Mouse (Mus musculus) left cerebral cortex, postnatal 10 days (tissue): ENCODE measurements around the gene Casz1. TPM values are rescaled to one million over a fixed set of nuclear protein-coding genes. Genes with fewer than 3 reads are reported as not detected.
A peak's percentile ranks its signal among the peaks of the same experiment; 100 is the strongest.

Experiments used
- DNase-seq, 2 experiments: peaks; one replicate each; pipeline ENCODE4 v3.0.0; 2021 to 2022; ENCODE audit warnings: low spot score in 2 of 2, mixed read lengths in 1 of 2; ENCODE audit errors: extremely low spot score in 1 of 2
- intact Hi-C: fragments of 180-260 bp; cut with DNase I; formaldehyde crosslinking; loops from one replicate; pipeline ENCODE4 v1.15.1; 2025
- total RNA-seq, 2 experiments: library from RNA; stranded (reverse); gene quantifications; 2 replicates each; pipeline ENCODE4 v1.2.3; 2021

The Casz1 gene
- total RNA-seq, 2 experiments from 2014 or later = 1.1 to 1.6 TPM

- intact Hi-C loops = no loop called here
Observed at GRCm38 (mm10) chr4:148795038-148795437, 9.2 kb upstream of the Casz1 start.

GRCm38 (mm10) chr4:148797475-148798324 lies 6.5 kb upstream of the Casz1 start:
- intact Hi-C loops = no loop called here

More at GRCm38 (mm10) chr4:148795038-148795437, 9.2 kb upstream of the Casz1 start:
- DNase-seq = no peak

GRCm38 (mm10) chr4:148803031-148803430 lies 1.2 kb upstream of the Casz1 start:
- intact Hi-C loops = no loop called here
- DNase-seq = no peak

More at GRCm38 (mm10) chr4:148797475-148798324, 6.5 kb upstream of the Casz1 start:
- no peak for DNase-seq

GRCm38 (mm10) chr4:148803636-148804035 lies 593 bp upstream of the Casz1 start:
- DNase-seq = no peak
- intact Hi-C loops = no loop called here

GRCm38 (mm10) chr4:148804780-148805160 lies 541 bp downstream of the Casz1 start:
- intact Hi-C loops = no loop called here
- no peak for DNase-seq

- no peak for DNase-seq
- intact Hi-C loops = no loop called here
Observed at GRCm38 (mm10) chr4:148805161-148805810, 1.1 kb downstream of the Casz1 start.

GRCm38 (mm10) chr4:148805811-148806747 lies 1.9 kb downstream of the Casz1 start:
- no peak for DNase-seq
- intact Hi-C loops = no loop called here

GRCm38 (mm10) chr4:148806836-148807235 lies 2.6 kb downstream of the Casz1 start:
- DNase-seq = no peak
- intact Hi-C loops = no loop called here

GRCm38 (mm10) chr4:148807397-148807796 lies 3.2 kb downstream of the Casz1 start:
- intact Hi-C loops = no loop called here

GRCm38 (mm10) chr4:148808839-148809238 lies 4.6 kb downstream of the Casz1 start:
- DNase-seq = no peak
- intact Hi-C loops = no loop called here

More at GRCm38 (mm10) chr4:148807397-148807796, 3.2 kb downstream of the Casz1 start:
- DNase-seq = no peak

- intact Hi-C loops = no loop called here
- no peak for DNase-seq
Observed at GRCm38 (mm10) chr4:148810706-148811105, 6.5 kb downstream of the Casz1 start.

- DNase-seq = peak; percentile 50 to 74
- intact Hi-C loops = no loop called here
Observed at GRCm38 (mm10) chr4:148811940-148812339, 7.7 kb downstream of the Casz1 start.

GRCm38 (mm10) chr4:148813247-148813646 lies 9.0 kb downstream of the Casz1 start:
- no peak for DNase-seq
- intact Hi-C loops = no loop called here

- DNase-seq = no peak
- intact Hi-C loops = no loop called here
Observed at GRCm38 (mm10) chr4:148816556-148816955, 12.3 kb downstream of the Casz1 start.

- intact Hi-C loops = no loop called here
- no peak for DNase-seq
Observed at GRCm38 (mm10) chr4:148818161-148818560, 13.9 kb downstream of the Casz1 start.

GRCm38 (mm10) chr4:148820171-148820570 lies 15.9 kb downstream of the Casz1 start:
- intact Hi-C loops = no loop called here
- DNase-seq = no peak

- DNase-seq = no peak
- intact Hi-C loops = no loop called here
Observed at GRCm38 (mm10) chr4:148823281-148823680, 19.1 kb downstream of the Casz1 start.

- intact Hi-C loops = no loop called here
- no peak for DNase-seq
Observed at GRCm38 (mm10) chr4:148830350-148830749, 26.1 kb downstream of the Casz1 start.
